Mouse (Mus musculus) bone marrow, adult 2 months (tissue): ENCODE measurements around the gene Phox2a.

Source experiments
- CTCF ChIP-seq: fragments of 200-500 bp; IDR thresholded peaks from 2 replicates; pipeline ENCODE4 v1.5.1; 2011; ENCODE audit warnings: low read length, control low read depth; ENCODE audit not compliant: control insufficient read depth, insufficient read depth
- POLR2A ChIP-seq: fragments of 200-500 bp; IDR thresholded peaks from 2 replicates; pipeline ENCODE4 v1.6.1; 2011; ENCODE audit warnings: low read depth, mild to moderate bottlenecking, control low read depth, low read length, borderline replicate concordance; ENCODE audit not compliant: control insufficient read depth

DNA sequence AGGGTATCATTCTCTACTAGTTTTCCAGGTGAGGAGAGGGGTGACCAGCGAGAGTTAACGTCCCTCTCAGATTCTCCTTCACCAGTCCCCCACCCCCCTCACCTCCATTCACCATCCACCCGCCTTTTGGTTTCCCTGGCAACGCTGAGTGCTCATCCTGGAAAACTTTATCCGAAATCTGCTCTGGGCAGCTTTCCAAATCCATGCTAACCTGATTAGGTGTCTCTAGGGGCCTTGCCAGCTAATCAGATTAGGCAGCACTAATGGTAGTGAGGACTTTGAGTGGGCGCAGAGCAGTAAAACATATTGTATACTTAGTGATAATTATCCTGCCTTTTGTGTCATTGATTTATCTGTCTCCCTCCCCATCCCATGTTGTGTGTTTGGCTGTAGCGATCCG is 45.4 kb upstream of the Phox2a start:
- TF ChIP-seq CTCF: no peak
- no peak for TF ChIP-seq POLR2A
